ENCODE assay signal across 8 mouse cellular contexts in genomic region chr8:86535791-86536662, GRCm38 (mm10). TPM values are rescaled to one million over a fixed set of nuclear protein-coding genes. Genes with fewer than 3 reads are reported as not detected.
A peak's percentile ranks its signal among the peaks of the same experiment; 100 is the strongest.
DNase-seq lines count a peak whose midpoint lies in the region; TF ChIP-seq lines count a peak whose summit lies in the region.

No protein-coding gene starts in this region.

- no peak for TF ChIP-seq POLR2A in MEL (IDR thresholded peaks at IDR 0.05; ENCODE audit: control insufficient read depth in 1 of 2, insufficient read depth in 1 of 2, low read depth in 1 of 2, low read length in 2 of 2, poor library complexity in 1 of 2)
- TF ChIP-seq POLR2A in cerebellum, adult 2 months (IDR thresholded peaks at IDR 0.05; ENCODE audit: borderline replicate concordance, insufficient read depth, low read length), result no peak
- no peak for TF ChIP-seq POLR2A in lung, adult 2 months (IDR thresholded peaks at IDR 0.05; ENCODE audit: borderline replicate concordance, extremely low read depth, low read depth, low read length)

- H3K9me3 ChIP-seq in MEL (replicated peaks; ENCODE audit: insufficient read depth, low read length), result no peaks in the 10 kb centered on the region

- peak in 1 of 3 experiments; percentile 22; a peak in 2 of 6 replicates for TF ChIP-seq CTCF in MEL (IDR thresholded peaks at IDR 0.05 in 2 of 3, conservative IDR thresholded peaks at IDR 0.05 in 1 of 3; ENCODE audit: control insufficient read depth in 1 of 3, insufficient read depth in 1 of 3, low read depth in 2 of 3, low read length in 3 of 3, poor library complexity in 1 of 3, severe bottlenecking in 1 of 3)
- peak; percentile 68 for TF ChIP-seq CTCF in cerebellum, adult 2 months (IDR thresholded peaks at IDR 0.05; ENCODE audit: borderline replicate concordance, insufficient read depth, low read depth, low read length)
- peak; percentile 29; the same call in 1 of the 2 replicates for TF ChIP-seq CTCF in lung, adult 2 months (IDR thresholded peaks at IDR 0.05; ENCODE audit: insufficient read depth, low read length)

- H3K9ac ChIP-seq in MEL (ENCODE audit: control insufficient read depth, low read depth, low read length, poor library complexity, severe bottlenecking), result no peak overlapping the region

- H3K27me3 ChIP-seq in MEL (ENCODE audit: control insufficient read depth in 1 of 2, insufficient read depth in 2 of 2, low read length in 2 of 2), result no peaks in the 10 kb centered on the region; a peak in 1 of 4 replicates
- H3K27me3 ChIP-seq in cerebellum, adult 2 months (ENCODE audit: control insufficient read depth, insufficient read depth, low read length), result no peaks in the 10 kb centered on the region

- no peaks in the 10 kb centered on the region for H3K36me3 ChIP-seq in MEL (ENCODE audit: control insufficient read depth in 1 of 2, insufficient read depth in 2 of 2, low read length in 2 of 2)

- peak; percentile 4 for DNase-seq in MEL (ENCODE audit: low read depth, low spot score)
- DNase-seq in cerebellum, adult 2 months, result peak; percentile 82 to 88
- DNase-seq in forelimb bud, embryonic 11.5 days (ENCODE audit: low read depth, low spot score), result peak; percentile 83
- peak; percentile 59 to 64 for DNase-seq in heart, postnatal 36 days
- DNase-seq in large intestine, adult 2 months (ENCODE audit: low read depth, low spot score), result peak; percentile 18
- peak; percentile 57 for DNase-seq in lung, adult 2 months
- peak; percentile 21 for DNase-seq in ovary, postnatal 10 days (ENCODE audit: low spot score)
- peak; percentile 26 for DNase-seq in urinary bladder, adult 2 months (ENCODE audit: low spot score)

- H3K79me2 ChIP-seq in MEL (ENCODE audit: control insufficient read depth, insufficient read depth, low read length, poor library complexity), result no peaks in the 10 kb centered on the region

- no peak overlapping the region for H3K27ac ChIP-seq in MEL (ENCODE audit: control insufficient read depth, low read depth, low read length)
- H3K27ac ChIP-seq in cerebellum, adult 2 months (ENCODE audit: insufficient read depth, low read length), result peak overlapping the region; percentile 62

- peak; percentile 5; the same call in 1 of the 2 replicates for TF ChIP-seq RAD21 in MEL (IDR thresholded peaks at IDR 0.05; ENCODE audit: low read depth, low read length)

- H3K4me3 ChIP-seq in MEL (ENCODE audit: control insufficient read depth in 1 of 2, insufficient read depth in 1 of 2, low read depth in 2 of 2, low read length in 2 of 2), result no peak overlapping the region
- H3K4me3 ChIP-seq in cerebellum, adult 2 months (replicated peaks; ENCODE audit: insufficient read depth, low read depth, low read length), result no peak overlapping the region
- no peak overlapping the region for H3K4me3 ChIP-seq in lung, adult 2 months (replicated peaks; ENCODE audit: extremely low read depth, low read depth, low read length)

- TF ChIP-seq EP300 in MEL (IDR thresholded peaks at IDR 0.05; ENCODE audit: low read depth in 1 of 2, low read length in 2 of 2), result no peak

- WGBS in cerebellum, adult 2 months, result 44% methylated on average over 11 of the region's 11 CpGs
- 40% methylated on average over 11 of the region's 11 CpGs for WGBS in large intestine, adult 2 months
- 33% methylated on average over 11 of the region's 11 CpGs for WGBS in lung, adult 2 months

- intact Hi-C loops in heart, postnatal 36 days (cut with DNase I), result loop anchor here (1.0 kb wide), 1 partner anchor 49 kb away; no protein-coding TSS in a partner anchor

- no peaks in the 10 kb centered on the region for H3K4me1 ChIP-seq in MEL (ENCODE audit: control insufficient read depth in 1 of 2, insufficient read depth in 2 of 2, low read length in 2 of 2)
- H3K4me1 ChIP-seq in cerebellum, adult 2 months (ENCODE audit: control insufficient read depth, insufficient read depth, low read length), result peaks cover 22% of the 10 kb centered on the region; the same call in 1 of the 2 replicates
- peaks cover 3% of the 10 kb centered on the region; the same call in 1 of the 2 replicates for H3K4me1 ChIP-seq in lung, adult 2 months (ENCODE audit: control insufficient read depth, insufficient read depth, low read length)

TF ChIP-seq in MEL, 35 proteins besides CTCF, POLR2A, EP300 and RAD21:
- peak; percentile 28; the same call in 1 of the 2 replicates for TF ChIP-seq SMC3 (IDR thresholded peaks at IDR 0.05; ENCODE audit: low read depth, low read length)
- TF ChIP-seq UBTF (IDR thresholded peaks at IDR 0.05; ENCODE audit: borderline replicate concordance, insufficient read depth, low read depth, low read length), result no peak

RNA-seq across cellular contexts. Expression of gene Abcc12, which starts 44.5 kb away (rescaled TPM):
- total RNA-seq in MEL (2012; rRNA removed), result not detected in 2 replicates
- polyA plus RNA-seq in MEL (2012; ENCODE audit: insufficient read depth in 1 of 2, insufficient read length in 2 of 2, low read depth in 1 of 2, low replicate concordance in 2 of 2, missing spikeins in 1 of 2), result not detected
- polyA plus RNA-seq in cerebellum, adult 2 months (2012; rRNA removed), result 7.4 and 7.5 TPM in 2 replicates
- not detected for total RNA-seq in heart, postnatal 36 days (2021)
- polyA plus RNA-seq in large intestine, adult 2 months (2012; rRNA removed), result 0.02 TPM in 1 of 2 replicates, not detected in the other
- polyA plus RNA-seq in lung, adult 2 months (2012; rRNA removed), result 0.03 and 0.12 TPM in 2 replicates
- 0.06 TPM in 1 of 2 replicates, not detected in the other for polyA plus RNA-seq in urinary bladder, adult 2 months (2012; rRNA removed)

Comparison
In these comparisons a context has a peak if more than half of its experiments do, and no peak if none do; other contexts are left out.
1. DNase-seq: peak in every context shown above with its lines; median percentile 85 in cerebellum, adult 2 months; 83 in forelimb bud, embryonic 11.5 days; 62 in heart, postnatal 36 days; 57 in lung, adult 2 months; 26 in urinary bladder, adult 2 months; 21 in ovary, postnatal 10 days; 18 in large intestine, adult 2 months; 4 in MEL.